Mouse (Mus musculus) ovary, postnatal 36 days (tissue): ENCODE measurements at regions not wholly inside any gene's neighbourhood (a gene's known extent, or its start where the extent isn't known, plus 50 kb on each side); places are given as distances from the start of the nearest gene placed in this dataset.
"Not testable (repeated sequence)": the region's sequence is repeated elsewhere in the genome, so short reads cannot be mapped to it uniquely, and the experiment has no call there.

Source experiments
- DNase-seq: peaks from one replicate; pipeline ENCODE4 v3.0.0; 2022; ENCODE audit warnings: low spot score, mixed read lengths

DNA sequence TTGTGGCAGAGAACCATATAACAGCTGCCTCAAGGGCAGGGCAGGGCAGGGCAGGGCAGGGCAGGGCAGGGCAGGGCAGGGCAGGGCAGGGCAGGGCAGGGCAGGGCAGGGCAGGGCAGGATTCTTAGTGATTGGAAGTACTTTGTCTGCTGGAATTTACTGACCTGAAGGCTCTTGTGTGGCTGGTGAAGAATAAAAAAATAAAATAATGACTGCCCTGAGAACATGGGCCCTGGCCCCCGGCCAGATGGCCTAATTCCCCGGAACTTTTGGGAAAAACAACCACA is 169.3 kb downstream of the Qk start:
- not testable (repeated sequence) for DNase-seq

- no peak for DNase-seq
Measured at GRCm38 (mm10) chr17:10149682-10150402, 169.8 kb downstream of the Qk start.

- DNase-seq, result no peak
Measured at GRCm38 (mm10) chr17:10147106-10147505, 172.5 kb downstream of the Qk start.

DNA sequence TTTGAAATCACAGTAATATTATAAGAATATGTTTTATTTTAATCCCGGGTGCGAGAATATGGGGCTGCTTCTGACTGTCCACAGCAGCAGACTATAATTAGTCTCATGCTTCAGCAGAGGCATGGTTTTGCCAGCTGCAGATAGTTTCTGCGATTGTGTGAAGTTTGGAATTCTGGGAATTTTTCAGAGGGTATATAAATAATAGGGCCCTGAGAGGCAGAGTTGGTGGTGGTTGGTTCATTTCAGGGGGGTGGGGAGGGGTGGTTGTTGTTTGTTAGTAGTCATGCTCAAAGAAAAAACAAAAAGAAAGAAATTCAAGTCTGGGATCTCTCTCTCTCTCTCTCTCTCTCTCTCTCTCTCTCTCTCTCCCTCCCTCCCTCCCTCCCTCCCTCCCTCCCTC is 173.1 kb downstream of the Qk start:
- no peak for DNase-seq

GRCm38 (mm10) chr17:10138847-10139246 is 180.8 kb downstream of the Qk start:
- DNase-seq, result no peak

DNA sequence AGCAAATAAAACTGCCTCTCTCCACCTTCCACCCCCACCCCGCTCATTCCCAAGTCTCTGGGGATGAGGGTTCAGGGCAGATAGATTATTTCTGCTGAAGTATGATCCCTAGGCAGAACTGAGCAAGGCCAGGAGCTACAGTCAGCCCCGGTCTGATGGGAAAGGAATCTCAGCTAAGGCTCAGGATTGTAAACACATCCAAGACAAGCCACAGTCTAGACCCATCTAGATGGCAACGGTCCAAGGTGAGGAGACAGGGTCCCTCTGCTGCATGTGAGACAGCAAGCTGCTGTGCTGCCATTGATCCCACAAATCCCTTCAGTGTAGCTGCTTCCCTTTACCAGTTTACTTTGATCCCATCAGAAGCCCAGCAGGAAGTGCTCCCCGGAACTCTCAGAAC is 181.3 kb downstream of the Qk start:
- DNase-seq, result no peak

DNA sequence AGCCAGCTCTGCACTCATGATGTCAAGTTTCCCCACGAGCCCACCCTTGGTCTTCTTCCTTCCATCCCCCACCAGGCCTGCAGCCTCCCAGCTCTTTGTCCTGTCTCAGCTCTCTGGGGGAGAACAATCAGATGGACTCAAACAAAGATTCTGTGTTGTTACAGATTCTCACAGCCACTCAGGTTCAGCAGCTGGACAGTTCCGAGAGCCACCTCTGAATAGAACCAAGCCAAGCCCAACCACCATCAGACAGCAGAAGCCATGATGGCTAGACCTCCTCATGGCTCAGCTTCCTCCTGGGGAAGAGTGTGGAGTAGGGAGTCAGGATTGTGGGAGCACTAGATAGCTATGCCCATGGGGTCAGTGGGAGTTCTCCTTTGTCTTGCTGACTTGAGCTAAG is 184.5 kb downstream of the Qk start:
- no peak for DNase-seq

GRCm38 (mm10) chr17:10128591-10128990 is 191.1 kb downstream of the Qk start:
- DNase-seq, result no peak

DNA sequence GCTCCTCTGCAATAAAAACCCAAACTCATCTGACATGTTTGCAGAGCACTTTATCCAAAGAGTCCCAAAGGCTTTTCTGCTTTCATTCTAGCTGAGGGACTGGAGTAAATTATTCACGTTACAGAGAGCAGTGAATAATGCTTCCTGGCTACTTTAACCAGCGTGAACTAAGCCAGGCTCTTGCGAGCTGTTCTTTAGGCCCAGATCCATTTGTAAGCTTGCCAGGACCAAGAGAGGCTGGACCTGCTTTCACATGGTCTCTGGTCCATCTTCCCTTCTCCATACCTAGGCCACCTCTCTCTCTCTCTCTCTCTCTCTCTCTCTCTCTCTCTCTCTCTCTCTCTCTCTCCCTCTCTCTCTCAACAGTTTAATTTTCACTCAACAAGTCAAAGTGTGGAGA is 197.2 kb downstream of the Qk start:
- DNase-seq, result no peak

DNA sequence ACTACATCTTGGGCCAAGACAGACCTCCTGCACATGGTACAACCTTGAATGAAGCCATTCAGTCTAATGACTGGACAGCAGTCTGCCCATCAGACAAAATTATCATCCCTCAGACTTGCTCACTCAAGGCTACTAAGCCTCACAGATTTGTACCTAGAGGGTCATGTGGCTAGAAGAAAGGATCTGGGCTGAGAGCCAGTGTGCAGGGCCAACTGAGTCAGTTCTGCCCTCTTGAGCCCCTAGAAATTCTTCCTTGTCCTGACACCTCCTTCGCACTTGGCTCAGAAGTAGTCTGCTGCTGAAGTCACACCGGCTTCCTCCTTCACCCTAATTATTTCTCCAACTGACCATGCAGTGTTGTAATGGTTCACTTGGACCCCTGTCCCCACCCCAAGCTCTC is 207.5 kb downstream of the Qk start:
- DNase-seq, result no peak

GRCm38 (mm10) chr17:10110375-10110675 is 209.3 kb downstream of the Qk start:
- no peak for DNase-seq

- DNase-seq, result no peak
Measured at GRCm38 (mm10) chr17:10109511-10110374, 209.9 kb downstream of the Qk start.

DNA sequence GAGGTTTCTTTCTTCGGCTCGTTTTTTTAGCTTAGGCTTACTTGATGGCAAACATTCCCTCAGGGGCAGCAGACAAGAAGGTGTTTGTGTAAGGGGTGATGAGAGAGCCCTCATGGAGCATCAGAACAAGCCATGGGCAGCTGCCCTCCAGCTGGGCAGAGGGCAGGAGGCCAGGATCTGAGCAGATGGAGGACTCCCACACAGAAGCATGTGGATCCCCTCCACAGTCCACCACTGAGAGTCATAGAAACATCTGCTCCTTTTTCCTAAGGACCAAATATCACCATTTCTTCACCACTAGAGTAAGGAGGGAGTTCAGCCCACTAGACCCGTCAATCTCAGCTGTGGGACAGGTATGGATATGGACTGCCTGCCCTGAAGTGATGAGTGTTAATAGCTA is 214.4 kb downstream of the Qk start:
- DNase-seq, result no peak

GRCm38 (mm10) chr17:10098199-10098598 is 221.5 kb downstream of the Qk start:
- DNase-seq, result no peak

GRCm38 (mm10) chr17:10097691-10098090 is 222.0 kb downstream of the Qk start:
- DNase-seq, result no peak

GRCm38 (mm10) chr17:10095841-10096301 is 223.8 kb downstream of the Qk start:
- DNase-seq, result no peak

GRCm38 (mm10) chr17:10094108-10094521 is 225.5 kb downstream of the Qk start:
- peak; percentile 32 for DNase-seq

DNA sequence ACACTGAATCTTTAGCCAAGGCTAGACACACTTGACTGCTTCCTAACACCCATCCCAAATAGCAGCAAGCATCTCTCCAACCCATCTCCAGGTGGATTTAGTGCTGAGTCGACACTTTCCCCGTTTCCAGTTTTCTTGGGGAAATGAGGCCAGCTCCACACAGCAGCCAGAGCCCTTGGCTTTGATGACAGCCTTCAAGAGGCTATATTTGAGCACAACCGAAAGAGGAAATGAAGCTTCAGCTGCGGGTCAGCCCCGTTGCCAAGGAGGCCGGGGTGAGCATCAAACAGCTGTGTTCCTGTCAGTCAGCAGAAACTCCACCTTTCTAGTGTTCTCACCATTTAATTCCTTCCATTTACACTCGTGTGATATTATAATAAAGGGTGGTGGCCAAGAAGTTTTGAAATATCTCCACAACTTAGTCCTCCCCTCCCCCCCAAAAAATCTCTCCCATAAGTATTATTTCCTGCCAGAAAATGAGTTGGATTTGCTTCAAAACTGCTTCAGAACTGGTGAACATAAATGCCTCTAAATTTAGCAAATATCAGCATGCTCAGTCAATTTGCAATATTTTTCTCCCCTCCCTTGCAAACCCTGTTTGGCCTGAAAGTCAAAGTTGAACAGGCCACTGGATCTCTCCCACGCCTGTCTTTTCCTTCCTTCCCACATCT is 226.1 kb downstream of the Qk start:
- peak; percentile 26 for DNase-seq

GRCm38 (mm10) chr17:10087192-10087886 is 232.3 kb downstream of the Qk start:
- no peak for DNase-seq

DNA sequence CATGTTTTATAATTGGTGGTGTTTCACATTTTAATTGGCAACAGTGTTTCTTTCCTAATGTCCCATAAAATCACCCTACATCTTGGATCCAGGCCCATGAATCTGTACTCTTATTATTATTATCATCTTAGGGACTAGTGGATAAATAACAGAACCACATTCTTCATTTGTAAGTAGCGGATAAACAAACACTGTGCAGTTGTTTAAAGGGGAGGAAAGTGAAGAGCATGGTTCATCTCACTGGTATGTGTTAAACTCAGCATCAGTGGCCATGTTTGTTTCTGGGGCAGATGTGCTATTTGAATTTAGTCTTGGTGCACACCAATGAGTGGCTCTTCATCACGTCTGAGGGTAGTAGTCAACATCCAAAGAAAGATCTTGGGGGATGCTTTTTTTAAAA is 233.1 kb downstream of the Qk start:
- DNase-seq, result no peak

GRCm38 (mm10) chr17:10086132-10086531 is 233.5 kb downstream of the Qk start:
- peak; percentile 29 for DNase-seq

GRCm38 (mm10) chr17:10081721-10082120 is 237.9 kb downstream of the Qk start:
- no peak for DNase-seq
